Mouse (Mus musculus): ENCODE results near the gene Cdx2.

The Cdx2 gene

GRCm38 (mm10) chr5:147291764-147292505 is 15.1 kb downstream of the Cdx2 start:
- DNase-seq: no peak

- no peak for DNase-seq
Measured at GRCm38 (mm10) chr5:147284365-147284764, 22.7 kb downstream of the Cdx2 start.

- DNase-seq: no peak
Measured at GRCm38 (mm10) chr5:147277547-147277925, 29.5 kb downstream of the Cdx2 start.

GRCm38 (mm10) chr5:147276701-147277546 is 30.1 kb downstream of the Cdx2 start:
- DNase-seq: no peak

- no peak for DNase-seq
Measured at GRCm38 (mm10) chr5:147275761-147276160, 31.3 kb downstream of the Cdx2 start.

GRCm38 (mm10) chr5:147274174-147275141 is 32.6 kb downstream of the Cdx2 start:
- no peak for DNase-seq

- DNase-seq: no peak
Measured at GRCm38 (mm10) chr5:147272808-147273345, 34.2 kb downstream of the Cdx2 start.

GRCm38 (mm10) chr5:147272046-147272807 is 34.8 kb downstream of the Cdx2 start:
- no peak for DNase-seq

- no peak for DNase-seq
Measured at GRCm38 (mm10) chr5:147270673-147271655, 36.1 kb downstream of the Cdx2 start.

GRCm38 (mm10) chr5:147269926-147270672 is 37.0 kb downstream of the Cdx2 start, which contains the start of gene Pdx1:
Gene Pdx1, plus strand, starts transcription at chr5:147269959.
- no peak for DNase-seq

- no peak for DNase-seq
Measured at GRCm38 (mm10) chr5:147269371-147269770, 37.7 kb downstream of the Cdx2 start.

- DNase-seq: no peak
Measured at GRCm38 (mm10) chr5:147268728-147269127, 38.3 kb downstream of the Cdx2 start.

GRCm38 (mm10) chr5:147267434-147267833 is 39.6 kb downstream of the Cdx2 start:
- DNase-seq: no peak

GRCm38 (mm10) chr5:147263945-147264344 is 43.1 kb downstream of the Cdx2 start:
- no peak for DNase-seq

- DNase-seq: no peak
Measured at GRCm38 (mm10) chr5:147261899-147262541, 45.0 kb downstream of the Cdx2 start.

- DNase-seq: no peak
Measured at GRCm38 (mm10) chr5:147260778-147261177, 46.3 kb downstream of the Cdx2 start.

- DNase-seq: no peak
Measured at GRCm38 (mm10) chr5:147260189-147260588, 46.9 kb downstream of the Cdx2 start.

All from cerebellum, adult 18-20 months (tissue).